Mouse (Mus musculus) left cerebral cortex, postnatal 36 days (tissue): ENCODE data around the gene Atp2b2. TPM values are rescaled to one million over a fixed set of nuclear protein-coding genes. Genes with fewer than 3 reads are reported as not detected.

Experiments
- DNase-seq, 2 experiments: peaks; one replicate each; pipeline ENCODE4 v3.0.0; 2021 to 2022; ENCODE audit warnings: low spot score in 2 of 2, mixed read lengths in 1 of 2
- intact Hi-C: fragments of 180-260 bp; cut with DNase I; formaldehyde crosslinking; loops from one replicate; pipeline ENCODE4 v1.15.1; 2025
- total RNA-seq, 2 experiments: library from RNA; stranded (reverse); gene quantifications; 2 replicates each; pipeline ENCODE4 v1.2.3; 2021

Atp2b2 gene
- total RNA-seq, 2 experiments from 2014 or later, result 722 to 790 TPM

DNA sequence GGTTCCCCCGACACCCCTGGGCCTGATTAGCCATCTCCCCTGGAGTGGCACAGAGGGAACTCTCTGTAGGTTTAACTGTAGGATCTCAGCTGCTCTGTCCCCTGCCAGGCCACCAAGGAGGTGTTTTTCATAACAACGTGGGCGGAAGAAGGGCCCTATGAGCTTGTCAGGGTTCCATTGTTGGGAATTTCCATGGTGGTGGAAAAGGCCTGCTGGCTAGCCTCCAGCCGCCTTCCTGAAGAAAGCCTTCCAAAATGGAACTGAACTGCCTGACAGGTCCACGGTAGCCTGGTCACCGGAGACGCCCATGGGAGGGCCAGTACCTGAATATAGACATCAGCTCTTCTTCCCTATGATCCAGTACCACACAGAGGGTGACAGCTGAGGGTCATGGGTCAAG is 169.8 kb downstream of the Atp2b2 start:
- no peak for DNase-seq
- intact Hi-C loops, result no loop called here

- intact Hi-C loops, result no loop called here
Measured at GRCm38 (mm10) chr6:113870775-113871174, 171.6 kb downstream of the Atp2b2 start.

GRCm38 (mm10) chr6:113868552-113868951 is 173.9 kb downstream of the Atp2b2 start:
- DNase-seq, result no peak
- intact Hi-C loops, result no loop called here

More at GRCm38 (mm10) chr6:113870775-113871174, 171.6 kb downstream of the Atp2b2 start:
- DNase-seq, result no peak

DNA sequence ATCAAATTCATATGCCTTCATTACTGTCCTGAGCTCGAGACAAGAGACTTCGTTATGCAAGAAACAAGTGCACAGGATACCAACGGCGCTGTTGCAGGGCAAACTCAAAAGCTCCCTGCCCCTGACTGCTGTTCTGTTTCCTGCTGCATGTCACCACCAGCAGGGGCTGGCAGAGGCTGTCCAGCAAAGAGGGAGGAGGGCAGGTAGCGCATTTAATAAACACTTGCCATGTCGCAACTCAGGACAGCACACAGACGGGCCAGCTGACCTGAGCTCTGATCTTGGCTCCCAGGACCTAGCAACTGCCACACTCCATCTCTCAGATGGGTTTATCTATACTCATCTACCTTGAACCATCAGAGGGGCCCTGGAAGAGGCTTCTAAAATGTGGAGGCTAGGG is 176.7 kb downstream of the Atp2b2 start:
- intact Hi-C loops, result no loop called here
- DNase-seq, result no peak

DNA sequence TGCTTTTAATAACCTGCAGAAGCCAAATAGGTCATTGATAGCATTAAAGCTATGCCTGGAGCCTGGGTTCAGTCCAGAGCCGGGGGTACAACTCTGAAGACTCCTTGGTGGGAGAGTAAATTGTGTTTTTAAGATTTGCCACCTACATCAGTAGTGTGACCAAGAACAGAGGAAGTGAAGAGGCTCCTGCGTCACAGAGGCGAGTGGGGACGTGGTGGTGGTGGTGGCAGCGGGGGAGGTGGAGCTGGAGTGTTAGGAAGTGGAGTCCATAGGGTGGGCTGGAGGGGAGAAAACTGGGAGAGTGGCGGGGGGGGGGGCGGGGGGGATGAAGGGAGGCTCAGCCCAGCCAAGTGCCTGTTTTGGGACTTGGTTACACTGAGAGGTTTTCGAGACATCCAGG is 177.6 kb downstream of the Atp2b2 start:
- intact Hi-C loops, result no loop called here
- DNase-seq, result no peak

DNA sequence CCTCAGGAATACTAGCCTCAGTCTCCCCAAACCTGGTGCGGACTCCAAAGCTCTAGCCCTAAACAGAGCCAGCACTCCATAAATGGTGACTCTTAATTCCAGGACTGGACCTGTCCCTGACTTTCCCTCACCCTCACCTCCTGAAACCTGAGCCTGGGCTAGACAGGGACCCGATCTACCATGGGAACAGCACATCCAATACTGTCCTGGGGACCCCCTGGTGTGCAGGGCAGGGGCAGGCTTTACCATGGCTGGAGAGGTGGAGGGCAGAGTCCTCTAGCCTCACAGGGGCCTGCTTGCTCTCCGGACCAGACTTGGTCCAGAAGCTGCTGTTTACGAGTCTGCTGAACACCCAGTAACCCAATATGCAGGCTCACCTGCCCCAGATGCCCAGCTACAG is 179.5 kb downstream of the Atp2b2 start:
- intact Hi-C loops, result no loop called here
- no peak for DNase-seq

DNA sequence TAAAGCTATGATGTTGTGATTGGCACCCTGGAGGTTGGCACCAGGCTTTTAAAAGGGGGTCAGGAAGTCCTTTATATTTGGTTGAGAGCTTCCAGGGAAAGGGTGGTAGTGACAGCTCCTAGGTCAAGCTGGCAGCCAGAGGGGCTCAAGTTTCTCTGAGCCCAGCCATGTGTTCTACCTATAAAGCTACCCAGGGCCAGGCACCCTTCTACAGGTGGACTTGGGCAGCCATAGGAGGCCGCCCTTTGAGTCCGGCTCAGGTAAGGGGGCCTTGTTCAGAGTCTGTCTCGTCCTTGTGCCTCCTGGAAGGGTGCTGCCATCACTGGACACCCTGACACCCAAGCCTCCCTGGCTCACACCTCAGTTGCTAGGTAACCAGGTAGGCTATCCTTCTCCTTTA is 180.5 kb downstream of the Atp2b2 start:
- no peak for DNase-seq
- intact Hi-C loops, result no loop called here

GRCm38 (mm10) chr6:113861375-113861770 is 181.0 kb downstream of the Atp2b2 start:
- DNase-seq, result no peak
- intact Hi-C loops, result no loop called here

GRCm38 (mm10) chr6:113860735-113861374 is 181.6 kb downstream of the Atp2b2 start:
- peak in 1 of 2 experiments; percentile 72 for DNase-seq
- intact Hi-C loops, result no loop called here

- DNase-seq, result no peak
- intact Hi-C loops, result no loop called here
Measured at GRCm38 (mm10) chr6:113860023-113860734, 182.2 kb downstream of the Atp2b2 start.

DNA sequence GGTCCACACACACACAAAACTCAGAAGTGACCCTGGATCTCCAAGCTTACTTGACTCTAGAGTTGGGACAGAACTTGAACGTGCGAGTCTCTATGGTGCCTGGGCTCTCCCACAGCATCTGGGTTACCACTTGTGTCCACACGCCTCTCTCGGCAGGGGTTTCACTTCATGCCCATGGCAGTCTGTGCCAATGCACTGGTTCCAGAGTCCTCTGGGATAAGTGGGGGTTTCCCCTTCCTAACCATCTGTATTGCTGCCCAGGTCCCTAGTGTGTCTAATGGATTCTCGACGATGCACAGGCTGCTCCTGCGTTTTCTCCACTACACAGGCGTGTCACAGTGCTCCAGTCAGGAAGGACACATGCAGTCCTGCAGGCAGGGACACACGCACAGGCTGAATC is 184.1 kb downstream of the Atp2b2 start:
- no peak for DNase-seq
- intact Hi-C loops, result loop anchor here (5.0 kb wide), 1 partner anchor 36 kb away; no protein-coding TSS in a partner anchor

DNA sequence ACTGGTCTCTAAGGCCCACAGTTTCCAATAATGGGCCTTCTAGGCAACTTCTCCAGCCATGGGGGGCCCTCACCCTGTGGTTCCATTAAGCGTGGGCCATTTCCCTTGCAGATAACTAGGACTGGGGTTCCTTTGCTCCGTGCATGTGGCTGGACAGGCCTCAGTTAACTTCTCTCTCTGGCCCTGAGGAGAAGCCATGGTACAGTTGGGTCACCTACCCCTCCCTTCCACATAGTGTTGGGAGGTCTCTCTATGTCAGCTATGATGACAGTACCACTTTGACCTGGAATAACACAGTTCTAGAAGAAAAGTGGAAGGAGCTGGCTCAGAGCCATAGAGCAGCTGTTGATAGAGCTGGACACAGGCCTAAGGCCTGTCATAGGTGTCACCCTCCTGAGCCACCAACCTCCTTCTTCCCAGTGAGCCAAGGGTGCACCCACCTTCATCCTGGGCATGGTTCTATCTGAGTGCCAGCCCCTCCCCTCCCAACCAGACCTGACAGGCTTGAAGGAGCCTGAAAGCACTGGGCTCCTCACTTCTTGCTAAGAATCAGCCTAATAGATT is 185.0 kb downstream of the Atp2b2 start:
- intact Hi-C loops, result loop anchor here (5.0 kb wide), 1 partner anchor 35 kb away; no protein-coding TSS in a partner anchor
- no peak for DNase-seq

DNA sequence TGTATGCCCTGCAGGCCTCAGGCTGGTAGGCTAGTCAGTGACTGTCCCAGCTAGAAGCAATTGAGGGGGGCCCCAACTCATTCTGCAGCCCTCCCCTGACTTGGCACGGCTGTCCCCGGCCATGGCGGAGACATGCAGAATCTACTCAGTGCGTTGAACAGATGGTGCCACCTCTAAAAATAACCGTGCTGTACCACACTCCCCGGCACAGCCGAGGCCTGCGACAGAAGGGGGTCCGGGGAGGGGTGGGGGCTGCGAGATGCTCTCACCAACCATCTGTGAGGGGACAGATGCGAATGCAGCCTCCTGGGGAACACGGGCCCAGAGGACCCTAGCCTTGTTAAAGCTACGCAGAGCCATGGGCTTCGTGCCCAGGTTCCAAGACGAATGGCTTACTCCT is 185.6 kb downstream of the Atp2b2 start:
- intact Hi-C loops, result loop anchor here (5.0 kb wide), 1 partner anchor 34 kb away; no protein-coding TSS in a partner anchor

DNA sequence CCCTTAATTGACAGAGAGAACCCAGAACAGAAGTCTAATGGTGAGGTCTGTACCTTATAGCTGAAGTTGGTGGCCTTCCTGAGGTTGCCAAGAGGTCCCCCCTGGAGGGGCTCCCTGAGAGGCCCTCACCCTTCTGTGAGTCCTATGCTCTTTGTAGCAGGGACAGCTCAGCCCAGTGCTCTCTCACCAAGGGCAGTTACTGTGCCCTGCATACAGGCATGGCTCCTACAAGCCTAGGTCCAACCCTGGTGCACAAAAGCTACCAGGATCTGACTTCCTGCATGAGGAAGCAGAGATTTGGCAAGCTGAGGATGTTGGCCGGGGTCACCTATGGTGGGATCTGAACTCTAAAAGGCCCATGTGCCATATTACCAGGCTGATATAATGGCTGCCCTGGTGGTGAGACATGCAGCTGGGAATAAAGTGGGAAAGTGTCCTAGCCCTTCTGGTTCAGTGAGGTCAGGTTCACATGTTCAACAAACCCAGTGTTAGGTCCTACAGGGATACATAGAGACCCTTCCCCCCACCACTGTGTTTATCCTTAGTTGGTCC is 186.2 kb downstream of the Atp2b2 start:
- intact Hi-C loops, result loop anchor here (5.0 kb wide), 1 partner anchor 34 kb away; no protein-coding TSS in a partner anchor
- no peak for DNase-seq

More for the DNA sequence above, 185.6 kb downstream of the Atp2b2 start:
- DNase-seq, result peak; percentile 80 to 89

DNA sequence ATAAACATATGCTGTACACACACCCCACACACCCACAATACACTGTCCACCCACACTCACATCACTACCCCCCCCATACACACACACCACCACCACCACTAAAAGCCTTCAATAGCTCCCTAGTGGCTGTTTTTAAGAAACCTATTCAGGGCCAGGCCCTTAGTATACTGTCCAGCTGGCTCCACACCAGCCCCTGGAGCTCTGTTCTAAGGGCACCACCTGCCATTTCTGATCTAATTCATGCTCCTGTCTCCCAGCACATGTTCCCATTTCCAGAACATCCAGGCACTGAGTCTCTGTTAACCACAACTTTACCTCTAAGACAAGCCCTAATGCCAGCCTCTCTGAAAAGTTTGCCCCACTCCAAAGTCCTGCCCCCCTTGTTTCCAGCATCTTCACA is 186.8 kb downstream of the Atp2b2 start:
- intact Hi-C loops, result loop anchor here (5.0 kb wide), 1 partner anchor 33 kb away; no protein-coding TSS in a partner anchor
- DNase-seq, result no peak

DNA sequence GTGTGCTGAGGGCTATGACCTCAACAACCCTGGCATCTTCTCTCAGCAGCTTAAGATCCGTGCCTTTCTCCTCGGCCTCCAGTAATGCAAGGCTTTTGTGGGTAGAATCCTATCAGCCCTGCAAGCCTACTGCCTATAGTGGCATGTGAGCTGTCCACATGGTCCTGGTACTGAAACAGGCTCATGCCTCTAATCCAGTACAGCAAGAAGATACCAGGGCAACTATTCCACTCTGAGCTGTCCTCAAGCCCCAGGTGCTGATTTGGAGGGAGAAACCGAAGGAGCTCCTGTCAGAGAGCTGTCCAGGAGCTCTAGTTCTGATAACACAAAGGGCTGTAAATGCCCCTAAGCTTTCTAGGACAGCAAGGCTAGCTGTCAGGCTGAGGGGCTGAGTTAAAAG is 190.1 kb downstream of the Atp2b2 start:
- intact Hi-C loops, result no loop called here
- DNase-seq, result no peak

GRCm38 (mm10) chr6:113849819-113850218 is 192.6 kb downstream of the Atp2b2 start:
- no peak for DNase-seq
- intact Hi-C loops, result loop anchor here (5.0 kb wide), 1 partner anchor 32 kb away; no protein-coding TSS in a partner anchor

DNA sequence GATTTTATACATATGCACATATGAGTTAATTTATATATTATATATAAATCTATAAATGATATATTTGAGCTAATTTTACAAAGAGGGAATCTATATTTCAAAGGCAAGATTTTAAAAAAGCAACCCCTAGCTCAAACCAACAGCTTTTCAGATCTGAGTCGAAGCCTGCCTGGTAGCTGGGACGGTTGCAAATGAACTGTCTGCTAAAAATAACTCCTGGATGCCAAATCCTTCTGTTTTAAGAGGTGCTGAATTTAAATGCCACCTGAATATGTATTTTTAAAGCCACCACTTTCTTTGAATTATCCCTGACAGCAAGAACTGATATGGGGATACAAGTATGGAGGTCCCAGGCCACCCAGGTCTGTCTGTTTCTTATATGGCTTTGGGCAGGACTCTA is 193.8 kb downstream of the Atp2b2 start:
- DNase-seq, result no peak
- intact Hi-C loops, result loop anchor here (5.0 kb wide), 1 partner anchor 34 kb away; no protein-coding TSS in a partner anchor

DNA sequence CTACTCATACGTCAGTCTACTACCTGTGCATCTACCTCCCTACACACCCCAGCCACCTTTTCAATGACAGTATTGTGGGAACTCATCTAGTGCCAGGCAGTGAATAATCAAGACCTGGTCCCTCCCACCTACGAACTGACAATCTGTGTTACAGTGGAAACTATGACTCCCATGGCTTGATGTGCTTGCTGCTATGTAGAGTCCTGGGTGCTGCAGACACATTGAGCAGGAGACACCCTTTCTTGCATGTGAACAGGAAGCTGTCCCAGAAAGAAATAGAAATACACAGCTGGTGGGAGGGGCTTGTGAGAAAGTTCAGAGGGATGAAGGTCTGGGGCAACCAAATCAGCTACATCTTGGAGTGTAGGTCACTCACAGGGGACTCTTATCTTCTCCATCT is 195.3 kb downstream of the Atp2b2 start:
- DNase-seq, result no peak
- intact Hi-C loops, result loop anchor here (5.0 kb wide), 1 partner anchor 35 kb away; no protein-coding TSS in a partner anchor

DNA sequence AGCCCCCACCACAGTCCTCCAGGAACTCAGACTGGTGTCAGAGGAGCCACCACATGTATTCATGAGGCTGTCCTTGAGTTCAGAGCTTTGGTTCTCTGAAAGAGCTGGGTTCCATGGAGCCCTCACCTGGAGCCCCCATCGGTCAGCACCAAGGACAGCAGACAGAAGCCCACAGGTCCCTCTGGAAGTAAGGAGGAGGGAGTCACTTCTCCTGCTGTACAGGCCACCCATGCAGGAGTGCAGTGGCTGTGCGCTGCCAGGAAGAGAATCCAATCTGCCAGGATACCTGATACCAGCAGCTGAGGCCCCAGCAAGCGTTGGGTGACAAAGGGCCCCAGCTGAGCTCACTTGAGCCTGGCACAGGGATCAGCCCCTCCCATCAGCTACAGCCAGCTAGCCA is 199.2 kb downstream of the Atp2b2 start:
- no peak for DNase-seq
- intact Hi-C loops, result no loop called here
